In genomic region chr8:109947447-109948284, GRCm38 (mm10) we compare ENCODE assay signal across 9 mouse cellular contexts. TPM values are rescaled to one million over a fixed set of nuclear protein-coding genes. Genes with fewer than 3 reads are reported as not detected.
DNase-seq lines count a peak whose midpoint lies in the region; ATAC-seq and TF ChIP-seq lines count a peak whose summit lies in the region.
"Had no signal": no experiment of that assay in that cellular context is flagged by ENCODE, and none has a peak within 500 bp of the region (broad histone marks: within the 10 kb centered on the region; RNA-seq: fewer than 3 reads in every experiment).

No protein-coding gene starts in this region.

- no peaks in the 10 kb centered on the region for H3K4me1 ChIP-seq in hindbrain, embryonic 14.5 days (replicated peaks; ENCODE audit: control insufficient read depth, insufficient read depth, low read length)
- H3K4me1 ChIP-seq in limb, embryonic 14.5 days (ENCODE audit: control insufficient read depth, insufficient read depth, low read length), result peaks cover 10% of the 10 kb centered on the region; the same call in 1 of the 2 replicates
- peaks cover 21% of the 10 kb centered on the region for H3K4me1 ChIP-seq in midbrain, embryonic 12.5 days

- peak; percentile 64 for ATAC-seq in hindbrain, embryonic 14.5 days (ENCODE audit: low FRiP score)
- no peak; the same call in 1 of the 2 replicates for ATAC-seq in limb, embryonic 14.5 days (ENCODE audit: low FRiP score, low read depth)
- peak; percentile 76 for ATAC-seq in midbrain, embryonic 12.5 days (ENCODE audit: low FRiP score, low read depth)

- H3K9ac ChIP-seq in hindbrain, embryonic 14.5 days, result peak overlapping the region; percentile 66
- peak overlapping the region; percentile 36; the same call in 1 of the 2 replicates for H3K9ac ChIP-seq in limb, embryonic 14.5 days (ENCODE audit: low read depth, low read length, severe bottlenecking)
- H3K9ac ChIP-seq in midbrain, embryonic 12.5 days (replicated peaks), result peak overlapping the region; percentile 51

- H3K27me3 ChIP-seq in hindbrain, embryonic 14.5 days (ENCODE audit: control insufficient read depth, insufficient read depth, low read length), result no peaks in the 10 kb centered on the region
- H3K27me3 ChIP-seq in limb, embryonic 14.5 days (ENCODE audit: control insufficient read depth, insufficient read depth, low read length), result peaks cover 17% of the 10 kb centered on the region
- peaks cover 33% of the 10 kb centered on the region for H3K27me3 ChIP-seq in midbrain, embryonic 12.5 days

- peak overlapping the region; percentile 70 for H3K4me2 ChIP-seq in hindbrain, embryonic 14.5 days (replicated peaks)
- peak overlapping the region; percentile 59 for H3K4me2 ChIP-seq in limb, embryonic 14.5 days (replicated peaks; ENCODE audit: low read depth, low read length, severe bottlenecking)
- H3K4me2 ChIP-seq in midbrain, embryonic 12.5 days (replicated peaks), result peak overlapping the region; percentile 56

- DNase-seq in adrenal gland, postnatal 10 days, result peak; percentile 47
- DNase-seq in adrenal gland, postnatal 4 days (ENCODE audit: low spot score in 2 of 2), result no peak
- DNase-seq in Muller cell, postnatal 12 days (ENCODE audit: inconsistent ontology term), result peak; percentile 32
- peak; percentile 43 for DNase-seq in embryo, embryonic 9.5 days (ENCODE audit: extremely low spot score)
- DNase-seq in hindbrain, embryonic 14.5 days (ENCODE audit: low spot score), result peak; percentile 66
- DNase-seq in limb, embryonic 14.5 days (ENCODE audit: low spot score), result peak; percentile 25
- peak; percentile 21 for DNase-seq in thymus, postnatal 14 days

- 1% methylated on average over 26 of the region's 26 CpGs for WGBS in hindbrain, embryonic 14.5 days
- 4% methylated on average over 25 of the region's 26 CpGs for WGBS in limb, embryonic 14.5 days
- 2% methylated on average over 26 of the region's 26 CpGs for WGBS in midbrain, embryonic 12.5 days

- H3K36me3 ChIP-seq in hindbrain, embryonic 14.5 days (replicated peaks; ENCODE audit: control insufficient read depth, insufficient read depth), result peaks cover 7% of the 10 kb centered on the region; the same call in 1 of the 2 replicates
- H3K36me3 ChIP-seq in limb, embryonic 14.5 days (ENCODE audit: control insufficient read depth, insufficient read depth, low read length), result no peaks in the 10 kb centered on the region
- H3K36me3 ChIP-seq in midbrain, embryonic 12.5 days, result no peaks in the 10 kb centered on the region

- TF ChIP-seq POLR2A in limb, embryonic 14.5 days (IDR thresholded peaks at IDR 0.05; ENCODE audit: borderline replicate concordance, extremely low read depth, insufficient read depth, insufficient read length), result no peak

- peak overlapping the region; percentile 39 for H3K4me3 ChIP-seq in hindbrain, embryonic 14.5 days (replicated peaks; ENCODE audit: low read length)
- peak overlapping the region; percentile 28 for H3K4me3 ChIP-seq in limb, embryonic 14.5 days (replicated peaks; ENCODE audit: low read length)
- H3K4me3 ChIP-seq in midbrain, embryonic 12.5 days, result peak overlapping the region; percentile 39

- H3K9me3 ChIP-seq in hindbrain, embryonic 14.5 days (ENCODE audit: control insufficient read depth, low read length), result no peaks in the 10 kb centered on the region
- no peaks in the 10 kb centered on the region for H3K9me3 ChIP-seq in limb, embryonic 14.5 days (ENCODE audit: control insufficient read depth, low read length)
- no peaks in the 10 kb centered on the region for H3K9me3 ChIP-seq in midbrain, embryonic 12.5 days

- H3K27ac ChIP-seq in hindbrain, embryonic 14.5 days, result peak overlapping the region; percentile 84
- H3K27ac ChIP-seq in limb, embryonic 14.5 days (replicated peaks; ENCODE audit: low read depth, low read length), result no peak overlapping the region
- no peak overlapping the region for H3K27ac ChIP-seq in midbrain, embryonic 12.5 days (replicated peaks)

RNA-seq across cellular contexts. Expression of gene Marveld3, which starts 14.3 kb away (rescaled TPM):
- total RNA-seq in adrenal gland, postnatal 10 days (2021), result under 1 TPM; 0.27 to 0.90 TPM
- total RNA-seq in adrenal gland, postnatal 4 days (2021), result 1 to 10 TPM in 1 of 2 experiments, under 1 TPM in 1; 0.25 to 1.6 TPM
- 0.69 and 0.83 TPM in 2 replicates for polyA plus RNA-seq in hindbrain, embryonic 14.5 days (2014; fragmentation: Nextera tagmentation; extraction: Ambion mirVana)
- 0.49 and 1.2 TPM in 2 replicates for polyA plus RNA-seq in limb, embryonic 14.5 days (2012; rRNA removed)
- polyA plus RNA-seq in limb, embryonic 14.5 days (2014; fragmentation: Nextera tagmentation; extraction: Ambion mirVana), result 2.4 and 3.1 TPM in 2 replicates
- 0.68 and 1.0 TPM in 2 replicates for polyA plus RNA-seq in midbrain, embryonic 12.5 days (2016; fragmentation: Nextera tagmentation; extraction: Ambion mirVana)
- polyA plus RNA-seq: C2C12 had no signal

RNA-seq across cellular contexts. Expression of gene Tat, which starts 42.6 kb away (rescaled TPM):
- total RNA-seq in adrenal gland, postnatal 10 days (2021), result 10 to 100 TPM in 1 of 2 experiments, 1 to 10 TPM in 1; 8.9 to 35.1 TPM
- total RNA-seq in adrenal gland, postnatal 4 days (2021), result 1 to 10 TPM in 1 of 2 experiments, under 1 TPM in 1; 0.48 to 8.8 TPM
- polyA plus RNA-seq in hindbrain, embryonic 14.5 days (2014; fragmentation: Nextera tagmentation; extraction: Ambion mirVana), result not detected in 2 replicates
- polyA plus RNA-seq in limb, embryonic 14.5 days (2012; rRNA removed), result 0.09 and 0.14 TPM in 2 replicates
- not detected in 2 replicates for polyA plus RNA-seq in limb, embryonic 14.5 days (2014; fragmentation: Nextera tagmentation; extraction: Ambion mirVana)
- polyA plus RNA-seq in midbrain, embryonic 12.5 days (2016; fragmentation: Nextera tagmentation; extraction: Ambion mirVana), result not detected in 2 replicates
- polyA plus RNA-seq: C2C12 had no signal

Comparison
In these comparisons a context has a peak if more than half of its experiments do, and no peak if none do; other contexts are left out.
1. DNase-seq: peak in adrenal gland, postnatal 10 days (single experiment), Muller cell, postnatal 12 days (single experiment), embryo, embryonic 9.5 days (single experiment), hindbrain, embryonic 14.5 days (single experiment), limb, embryonic 14.5 days (single experiment) and thymus, postnatal 14 days (single experiment); none in adrenal gland, postnatal 4 days (0 of 2).
2. Peak in every context shown above with its lines, with median percentiles within 50 percentile points of each other: H3K4me2 ChIP-seq, H3K4me3 ChIP-seq and H3K9ac ChIP-seq.